Mouse (Mus musculus) midbrain, embryonic 10.5 days (tissue): ENCODE data around the gene Heatr1. TPM values are rescaled to one million over a fixed set of nuclear protein-coding genes. Genes with fewer than 3 reads are reported as not detected.
"Not testable (repeated sequence)": the region's sequence is repeated elsewhere in the genome, so short reads cannot be mapped to it uniquely, and the experiment has no call there.

Experiments used
- DNase-seq: peaks from one replicate; pipeline ENCODE4 v3.0.0-alpha.2; 2017; ENCODE audit warnings: low spot score
- H3K27ac ChIP-seq: fragments of 300-500 bp; sonication (generic); replicated peaks from 2 replicates; pipeline ENCODE4 v1.5.1; 2016; ENCODE audit warnings: mild to moderate bottlenecking
- H3K27me3 ChIP-seq: fragments of 300-500 bp; sonication (generic); 2 replicates; pipeline ENCODE4 v1.6.1; 2016; ENCODE audit warnings: low read depth, mild to moderate bottlenecking; ENCODE audit not compliant: poor library complexity, severe bottlenecking
- H3K36me3 ChIP-seq: fragments of 300-500 bp; sonication (generic); 2 replicates; pipeline ENCODE4 v1.6.1; 2016; ENCODE audit warnings: mild to moderate bottlenecking, moderate library complexity
- H3K4me1 ChIP-seq: fragments of 300-500 bp; sonication (generic); 2 replicates; pipeline ENCODE4 v1.6.1; 2016
- H3K4me3 ChIP-seq: fragments of 300-500 bp; sonication (generic); 2 replicates; pipeline ENCODE4 v1.5.1; 2016; ENCODE audit warnings: mild to moderate bottlenecking, moderate library complexity
- H3K9me3 ChIP-seq: fragments of 300-500 bp; sonication (generic); replicated peaks from 2 replicates; pipeline ENCODE4 v1.6.1; 2016; ENCODE audit warnings: mild to moderate bottlenecking
- WGBS: fragments of 180-500 bp; shearing (Covaris S2); methylation state at CpG from one replicate; pipeline ENCODE4 v1.1.7; 2016; 5-methylcytosine and 5-hydroxymethylcytosine counted together
- polyA plus RNA-seq: library from polyadenylated mRNA; unstranded; fragments of >200 nt; fragmentation: Nextera tagmentation; extraction: Ambion mirVana; gene quantifications from 2 replicates; pipeline ENCODE4 v1.2.1, GENCODE M21; 2016

The Heatr1 gene
- polyA plus RNA-seq, 1 experiment from 2014 or later: 37.4 TPM

GRCm38 (mm10) chr13:12460881-12461729, 66.3 kb downstream of the Heatr1 start:
- H3K4me3 ChIP-seq: peak overlapping the region; percentile 86
- peaks cover 16% of the 10 kb centered on the region for H3K4me1 ChIP-seq
- H3K9me3 ChIP-seq: no peaks in the 10 kb centered on the region
- H3K27me3 ChIP-seq: no peaks in the 10 kb centered on the region
- no peaks in the 10 kb centered on the region for H3K36me3 ChIP-seq
- peak; percentile 91 for DNase-seq
- peak overlapping the region; percentile 84 for H3K27ac ChIP-seq
- WGBS: 1% methylated on average over 59 of the region's 59 CpGs

- Histone ChIP-seq H3K4me1 (peaks cover 16% of the 10 kb centered on the region), H3K27ac (peak overlapping the region; percentile 84), H3K36me3 (no peaks in the 10 kb centered on the region), H3K4me3 (peak overlapping the region; percentile 86), H3K9me3 (no peaks in the 10 kb centered on the region), H3K27me3 (no peaks in the 10 kb centered on the region)
- no peak for DNase-seq
- WGBS: 5% methylated on average over 7 of the region's 7 CpGs
Observed at GRCm38 (mm10) chr13:12461730-12462119, 66.9 kb downstream of the Heatr1 start.

- Histone ChIP-seq H3K27me3 (no peaks in the 10 kb centered on the region), H3K27ac (no peak overlapping the region), H3K4me3 (no peak overlapping the region), H3K9me3 (no peaks in the 10 kb centered on the region), H3K36me3 (no peaks in the 10 kb centered on the region), H3K4me1 (peaks cover 16% of the 10 kb centered on the region)
- WGBS: 83% methylated on average over 4 of the region's 4 CpGs
- DNase-seq: no peak
Observed at GRCm38 (mm10) chr13:12462623-12463022, 67.8 kb downstream of the Heatr1 start.

- peaks cover 16% of the 10 kb centered on the region for H3K4me1 ChIP-seq
- H3K9me3 ChIP-seq, H3K27me3 ChIP-seq, DNase-seq, H3K27ac ChIP-seq, H3K4me3 ChIP-seq, H3K36me3 ChIP-seq: not testable (repeated sequence)
- WGBS: 87% methylated on average over 6 of the region's 6 CpGs
Observed at GRCm38 (mm10) chr13:12464159-12464558, 69.3 kb downstream of the Heatr1 start.

GRCm38 (mm10) chr13:12464844-12465243, 70.0 kb downstream of the Heatr1 start, which contains the start of gene Lgals8:
TSS of gene Lgals8 (minus strand) at chr13:12464944.
- Histone ChIP-seq H3K27ac (no peak within 1 kb of the TSS), H3K36me3 (no peaks in the 10 kb centered on the region), H3K4me1 (peaks cover 16% of the 10 kb centered on the region), H3K4me3 (no peak within 1 kb of the TSS), H3K27me3 (no peaks in the 10 kb centered on the region), H3K9me3 (no peaks in the 10 kb centered on the region)
- WGBS: 86% methylated on average over 1 of the region's 1 CpGs
- DNase-seq: no peak

- Histone ChIP-seq H3K4me1 (peaks cover 6% of the 10 kb centered on the region; the same call in 1 of the 2 replicates), H3K36me3 (no peaks in the 10 kb centered on the region), H3K27ac (no peak overlapping the region), H3K27me3 (no peaks in the 10 kb centered on the region), H3K4me3 (no peak overlapping the region), H3K9me3 (no peaks in the 10 kb centered on the region)
- WGBS: 87% methylated on average over 1 of the region's 1 CpGs
- no peak for DNase-seq
Observed at GRCm38 (mm10) chr13:12468488-12468887, 73.7 kb downstream of the Heatr1 start.

- H3K4me1 ChIP-seq: peaks cover 8% of the 10 kb centered on the region; the same call in 1 of the 2 replicates
- no peaks in the 10 kb centered on the region for H3K27me3 ChIP-seq
- no peaks in the 10 kb centered on the region for H3K9me3 ChIP-seq
- 35% methylated on average over 8 of the region's 8 CpGs for WGBS
- H3K4me3 ChIP-seq: no peak overlapping the region
- H3K36me3 ChIP-seq: no peaks in the 10 kb centered on the region
- no peak overlapping the region for H3K27ac ChIP-seq
- peak; percentile 80 for DNase-seq
Observed at GRCm38 (mm10) chr13:12473724-12474378, 79.0 kb downstream of the Heatr1 start.

- DNase-seq: no peak
- H3K4me3 ChIP-seq: no peak overlapping the region
- 90% methylated on average over 6 of the region's 6 CpGs for WGBS
- H3K9me3 ChIP-seq: no peaks in the 10 kb centered on the region
- no peaks in the 10 kb centered on the region for H3K27me3 ChIP-seq
- no peak overlapping the region for H3K27ac ChIP-seq
- no peaks in the 10 kb centered on the region for H3K36me3 ChIP-seq
- H3K4me1 ChIP-seq: peaks cover 8% of the 10 kb centered on the region; the same call in 1 of the 2 replicates
Observed at GRCm38 (mm10) chr13:12475239-12475638, 80.4 kb downstream of the Heatr1 start.

- no peaks in the 10 kb centered on the region for H3K36me3 ChIP-seq
- H3K27ac ChIP-seq: no peak overlapping the region
- WGBS: 94% methylated on average over 4 of the region's 4 CpGs
Observed at GRCm38 (mm10) chr13:12476886-12477285, 82.1 kb downstream of the Heatr1 start.

GRCm38 (mm10) chr13:12478301-12478700, 83.5 kb downstream of the Heatr1 start:
- Histone ChIP-seq H3K27me3 (no peaks in the 10 kb centered on the region), H3K36me3 (no peaks in the 10 kb centered on the region), H3K4me1 (peaks cover 4% of the 10 kb centered on the region; the same call in 1 of the 2 replicates), H3K4me3 (no peak overlapping the region), H3K9me3 (no peaks in the 10 kb centered on the region), H3K27ac (no peak overlapping the region)
- no peak for DNase-seq
- 83% methylated on average over 15 of the region's 15 CpGs for WGBS

More at GRCm38 (mm10) chr13:12476886-12477285, 82.1 kb downstream of the Heatr1 start:
- H3K9me3 ChIP-seq: no peaks in the 10 kb centered on the region
- DNase-seq: no peak
- H3K27me3 ChIP-seq: no peaks in the 10 kb centered on the region
- no peak overlapping the region for H3K4me3 ChIP-seq
- peaks cover 8% of the 10 kb centered on the region; the same call in 1 of the 2 replicates for H3K4me1 ChIP-seq

- H3K4me3 ChIP-seq: no peak overlapping the region
- no peaks in the 10 kb centered on the region for H3K27me3 ChIP-seq
- DNase-seq: no peak
- WGBS: 86% methylated on average over 6 of the region's 6 CpGs
- no peaks in the 10 kb centered on the region for H3K36me3 ChIP-seq
- no peaks in the 10 kb centered on the region for H3K4me1 ChIP-seq
- H3K27ac ChIP-seq: no peak overlapping the region
- no peaks in the 10 kb centered on the region for H3K9me3 ChIP-seq
Observed at GRCm38 (mm10) chr13:12479802-12480201, 85.0 kb downstream of the Heatr1 start.

- Histone ChIP-seq H3K9me3 (no peaks in the 10 kb centered on the region), H3K27ac (no peak overlapping the region), H3K27me3 (no peaks in the 10 kb centered on the region), H3K4me3 (no peak overlapping the region), H3K36me3 (no peaks in the 10 kb centered on the region), H3K4me1 (no peaks in the 10 kb centered on the region)
- no peak for DNase-seq
- 84% methylated on average over 2 of the region's 2 CpGs for WGBS
Observed at GRCm38 (mm10) chr13:12485197-12485596, 90.4 kb downstream of the Heatr1 start.

GRCm38 (mm10) chr13:12485640-12486039, 90.8 kb downstream of the Heatr1 start:
- DNase-seq: no peak
- WGBS: 86% methylated on average over 7 of the region's 7 CpGs

More at GRCm38 (mm10) chr13:12485640-12486039, 90.8 kb downstream of the Heatr1 start:
- Histone ChIP-seq H3K9me3 (no peaks in the 10 kb centered on the region), H3K27me3 (no peaks in the 10 kb centered on the region), H3K36me3 (no peaks in the 10 kb centered on the region), H3K4me1 (no peaks in the 10 kb centered on the region), H3K4me3 (no peak overlapping the region), H3K27ac (no peak overlapping the region)
